Mouse (Mus musculus) olfactory bulb, adult 2 months (tissue): ENCODE results near the gene Dnajb7.

Experiments
- CTCF ChIP-seq: fragments of 200-500 bp; IDR thresholded peaks from 2 replicates; pipeline ENCODE4 v1.5.1; 2012; ENCODE audit warnings: low read depth, mild to moderate bottlenecking, low read length, moderate library complexity; ENCODE audit not compliant: insufficient read depth
- POLR2A ChIP-seq: fragments of 200-500 bp; IDR thresholded peaks from 2 replicates; pipeline ENCODE4 v1.6.1; 2012; ENCODE audit warnings: mild to moderate bottlenecking, low read depth, low read length, moderate library complexity; ENCODE audit not compliant: insufficient read depth

DNA sequence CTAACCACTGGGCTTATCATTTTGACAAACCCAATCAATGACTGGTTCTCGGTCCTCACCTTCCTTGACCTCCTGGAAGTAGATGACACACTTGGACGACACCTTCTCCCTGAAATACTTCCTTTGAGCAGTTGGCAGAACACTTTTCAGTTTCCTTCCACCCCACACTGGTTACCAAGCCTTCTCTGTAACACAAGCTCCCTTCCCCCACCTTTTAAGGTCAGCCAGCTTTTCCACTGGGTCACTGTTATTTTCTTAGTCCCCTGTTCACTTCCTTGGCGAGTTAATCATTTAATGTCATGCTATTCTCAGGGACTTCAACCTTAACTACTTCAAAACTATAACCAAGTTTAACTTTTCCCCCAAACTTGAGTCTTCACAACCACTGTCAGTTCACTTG is 49.2 kb downstream of the Dnajb7 start:
- TF ChIP-seq CTCF (no peak), POLR2A (no peak)
